Mouse (Mus musculus) thymus, postnatal 25 days (tissue): ENCODE data around the gene C2cd4d.
A peak's percentile ranks its signal among the peaks of the same experiment; 100 is the strongest.

ENCODE experiments used
- DNase-seq: peaks from one replicate; pipeline ENCODE4 v3.0.0; 2022

C2cd4d gene

DNA sequence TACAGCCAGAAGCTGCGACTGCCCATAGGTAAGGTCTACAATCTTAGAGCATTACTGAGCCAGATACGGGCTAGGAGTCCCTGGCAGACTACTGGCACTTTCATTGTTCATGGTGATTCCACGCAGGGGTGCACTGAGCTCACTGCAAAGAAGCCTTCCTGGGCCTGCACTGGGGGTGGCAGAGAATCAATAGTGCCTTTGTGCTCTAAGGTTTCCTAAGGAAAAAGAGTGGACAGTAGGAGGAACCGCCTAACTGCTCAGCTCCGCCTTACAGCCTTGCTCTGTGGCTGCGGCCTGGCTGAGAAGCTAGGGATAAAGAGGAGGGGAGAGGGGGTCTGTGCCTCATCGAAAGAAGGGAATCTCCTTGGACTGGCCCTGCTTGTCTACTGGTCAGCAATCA, at the start of gene C2cd4d:
C2cd4d (plus strand) TSS at position 301 of the 400 bp plus-strand sequence.
- no peak for DNase-seq

DNA sequence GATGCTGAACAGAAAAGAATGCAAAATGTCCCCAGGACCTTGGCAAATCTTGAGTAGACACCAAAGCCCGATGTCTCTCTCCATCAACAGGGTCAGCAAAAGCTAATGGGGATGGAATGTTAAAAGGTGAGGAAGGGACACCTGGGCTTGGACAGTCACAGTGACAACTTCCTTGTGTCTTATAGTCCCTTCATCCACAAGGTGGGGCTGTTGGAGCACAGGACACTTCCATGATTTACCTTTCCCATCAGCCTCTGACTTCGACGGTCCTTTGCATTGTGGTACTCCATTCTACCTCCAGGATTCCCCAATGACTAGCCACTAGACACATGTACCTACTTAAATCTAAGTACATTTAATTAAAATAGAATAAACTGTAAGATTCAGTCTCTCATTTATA, 33.6 kb upstream of the C2cd4d start:
- DNase-seq = peak; percentile 26

DNA sequence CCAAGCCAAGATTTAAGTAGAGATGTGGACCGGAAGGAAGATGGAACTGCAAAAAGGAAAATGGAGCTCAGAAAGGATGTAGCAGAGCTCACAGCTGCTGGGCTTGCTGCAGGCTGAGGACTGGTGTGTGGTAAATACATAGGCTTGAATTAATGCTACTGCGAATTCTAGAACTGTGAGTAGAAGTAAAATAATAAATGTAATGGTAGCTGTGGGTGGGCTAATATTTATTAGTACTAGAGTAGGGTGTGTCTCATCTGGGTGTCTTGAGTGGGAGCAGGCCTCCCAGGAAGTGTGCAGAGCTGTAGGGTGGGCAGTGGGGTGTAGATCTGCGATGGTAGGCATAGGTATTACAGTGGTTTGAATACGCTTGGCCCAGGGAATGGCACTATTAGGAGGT, 27.8 kb upstream of the C2cd4d start:
- DNase-seq = no peak

- no peak for DNase-seq
These were observed 23.7 kb upstream of the C2cd4d start for GRCm38 (mm10) chr3:94338522-94338921.

GRCm38 (mm10) chr3:94341959-94342422, 20.2 kb upstream of the C2cd4d start, which contains the start of gene Them5:
Gene Them5, plus strand, starts transcription at chr3:94342099.
- no peak for DNase-seq

GRCm38 (mm10) chr3:94342552-94342951, 19.7 kb upstream of the C2cd4d start:
- no peak for DNase-seq

DNA sequence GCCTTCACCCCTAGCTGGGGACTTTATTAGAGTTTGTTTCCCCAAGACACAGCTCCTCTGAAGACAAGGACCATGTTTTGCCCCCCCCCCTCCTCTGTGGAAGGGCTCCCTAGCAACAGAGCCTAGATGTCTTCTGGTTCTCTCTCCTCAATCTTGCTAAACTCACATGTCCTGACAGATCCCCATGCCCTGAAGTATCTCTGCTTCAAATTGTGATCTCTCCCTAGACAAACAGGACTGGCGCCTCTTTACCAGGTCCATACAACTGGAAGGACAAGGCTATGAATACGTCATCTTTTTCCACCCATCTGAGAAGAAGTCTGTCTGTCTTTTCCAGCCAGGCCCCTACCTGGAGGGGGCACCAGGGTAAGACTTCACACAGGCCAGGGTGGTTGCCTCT, 18.1 kb upstream of the C2cd4d start:
- no peak for DNase-seq

- no peak for DNase-seq
These were observed 17.3 kb upstream of the C2cd4d start for GRCm38 (mm10) chr3:94344897-94345296.

DNA sequence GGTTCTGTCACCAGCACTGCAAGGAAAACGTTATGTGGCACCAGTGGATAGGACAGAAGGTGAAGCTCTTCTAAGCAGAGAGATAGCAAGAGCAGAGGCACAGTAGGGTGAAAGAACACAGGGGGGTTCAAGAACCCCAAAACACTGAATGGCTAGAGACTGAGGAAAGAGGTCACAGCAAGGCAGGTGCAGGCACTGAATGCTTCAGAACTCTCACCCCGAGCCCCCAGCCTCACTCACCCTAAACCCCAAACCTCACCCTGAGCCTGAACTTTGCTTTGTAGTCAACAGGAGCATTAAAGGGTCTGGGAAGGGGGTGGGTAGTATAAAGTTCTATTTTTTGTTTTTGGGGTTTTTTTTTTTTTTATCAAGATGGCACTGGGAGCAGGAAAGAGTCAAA, 14.1 kb upstream of the C2cd4d start:
- no peak for DNase-seq

DNA sequence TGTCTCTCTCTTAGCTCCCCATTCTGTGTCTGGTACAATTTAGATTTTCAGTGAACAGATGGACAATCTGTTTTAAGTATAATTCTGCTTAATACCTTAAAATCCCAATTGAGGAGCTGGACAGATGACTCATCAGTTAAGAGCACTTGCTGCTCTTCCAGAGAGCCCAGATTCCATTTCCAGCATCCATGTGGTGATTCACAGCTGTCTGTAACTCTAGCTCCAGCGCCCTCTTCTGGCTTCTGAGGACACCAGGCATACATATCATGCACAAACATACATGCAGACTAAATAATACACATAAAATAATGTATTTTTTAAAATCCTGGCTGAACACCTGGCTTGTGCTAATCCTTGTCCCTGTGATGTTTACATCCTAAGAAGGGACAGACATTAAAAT, 1.4 kb upstream of the C2cd4d start:
- DNase-seq = no peak

- DNase-seq = no peak
These were observed 1.3 kb downstream of the C2cd4d start for GRCm38 (mm10) chr3:94363291-94364153.

GRCm38 (mm10) chr3:94364154-94364526, 1.9 kb downstream of the C2cd4d start:
- DNase-seq = no peak

GRCm38 (mm10) chr3:94366761-94367160, 4.5 kb downstream of the C2cd4d start:
- DNase-seq = peak; percentile 85

DNA sequence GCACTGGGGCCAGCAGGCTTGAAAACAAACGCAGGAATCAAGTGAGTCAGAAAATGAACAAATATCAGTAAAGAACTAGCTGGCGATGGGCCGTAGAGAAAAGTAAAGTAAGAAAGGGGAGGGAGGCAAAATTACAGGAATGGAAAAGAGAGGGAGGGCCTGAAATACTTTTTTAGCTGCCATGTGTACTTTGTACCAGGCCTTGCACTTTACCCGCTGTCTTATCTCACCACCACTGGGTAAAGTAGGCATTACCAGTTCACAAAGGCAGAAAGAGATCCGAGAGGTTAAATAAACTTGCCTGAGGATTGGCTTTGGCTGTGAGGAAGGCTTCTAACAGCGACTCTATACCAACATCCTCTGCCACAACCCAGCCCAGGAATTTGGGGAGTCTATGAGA, 5.3 kb downstream of the C2cd4d start:
- DNase-seq = no peak

DNA sequence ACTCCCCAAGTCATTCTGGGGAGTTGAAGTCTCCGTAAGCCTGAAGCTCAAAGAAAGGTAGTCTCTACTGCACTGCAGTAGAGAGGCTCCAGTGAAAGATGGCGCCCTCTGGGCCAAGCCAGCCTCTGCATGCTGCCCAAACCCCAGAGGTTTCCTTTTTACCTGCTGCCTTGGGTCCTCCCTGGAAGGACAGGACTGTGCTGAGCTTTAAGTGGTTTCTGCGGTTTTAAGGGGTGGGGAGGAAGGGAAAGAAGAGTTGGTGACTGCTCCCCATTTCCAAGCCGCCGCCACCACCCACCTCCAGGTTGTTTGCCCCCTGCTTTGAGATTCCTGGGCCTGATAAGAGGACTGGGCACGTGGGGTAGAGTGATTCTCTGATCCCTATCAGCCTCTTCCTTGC, 6.4 kb downstream of the C2cd4d start:
- peak; percentile 41 for DNase-seq

DNA sequence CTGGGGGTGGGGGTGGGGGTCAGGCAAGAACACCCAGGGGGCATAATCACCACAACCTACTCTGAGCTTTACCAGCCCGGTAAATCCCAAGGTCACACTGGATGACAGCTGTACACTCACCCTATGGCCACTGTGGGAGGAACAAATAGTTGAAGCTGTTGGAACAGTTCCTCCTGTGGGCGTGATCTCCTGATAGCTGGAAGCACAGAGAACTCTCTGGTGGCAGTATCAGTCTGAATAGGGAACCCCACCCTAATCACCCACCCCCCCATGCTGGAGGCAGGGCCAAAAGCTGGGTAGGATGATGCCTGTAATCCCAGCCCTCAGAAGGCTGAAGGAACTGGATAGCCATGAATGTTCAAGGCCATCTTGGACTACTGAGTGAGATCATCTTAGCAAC, 7.5 kb downstream of the C2cd4d start:
- DNase-seq = no peak

- DNase-seq = no peak
These were observed 9.4 kb downstream of the C2cd4d start for GRCm38 (mm10) chr3:94371637-94372036.

DNA sequence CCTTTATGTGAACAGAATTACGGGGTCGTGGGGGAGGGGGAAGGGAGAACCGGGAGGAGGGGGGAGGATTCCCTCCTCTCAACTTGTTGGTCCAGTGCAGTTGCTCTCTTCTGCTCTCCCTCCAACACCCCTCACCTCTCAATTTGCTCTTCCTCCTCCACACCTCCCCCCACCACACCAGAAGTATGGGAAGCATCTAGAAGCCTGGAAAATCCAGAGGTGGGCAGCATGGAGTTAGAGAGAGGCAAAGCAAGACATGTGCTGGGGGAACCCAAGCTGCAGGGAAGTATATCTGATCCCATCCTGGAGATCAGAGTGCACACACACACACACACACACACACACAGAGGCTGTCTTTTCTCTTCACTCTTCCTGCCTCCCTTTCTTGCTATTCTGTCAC, 9.8 kb downstream of the C2cd4d start:
- DNase-seq = no peak

DNA sequence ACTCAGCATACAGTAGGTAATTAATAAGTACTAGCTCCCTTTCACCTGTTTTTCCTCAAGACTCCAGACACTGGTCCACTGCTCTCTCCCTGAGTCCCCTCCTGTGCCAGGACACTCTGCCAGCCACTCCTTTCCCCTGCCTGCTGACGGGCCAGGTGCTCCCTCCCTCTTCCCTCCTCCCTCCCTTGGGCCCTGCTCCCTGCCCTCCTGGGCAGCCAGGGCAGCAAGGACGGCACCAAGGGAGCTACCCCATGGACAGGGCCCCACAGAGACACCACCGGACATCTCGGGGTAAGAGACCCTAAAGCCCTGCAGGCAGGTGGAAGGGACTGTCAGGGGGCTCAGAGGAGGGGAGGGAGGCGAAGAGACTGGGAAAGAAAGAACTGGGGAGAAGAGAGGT, 10.4 kb downstream of the C2cd4d start, which contains the start of gene Rorc:
Rorc (plus strand) TSS at position 154 of the 400 bp plus-strand sequence.
- DNase-seq = peak; percentile 15

- DNase-seq = peak; percentile 40
These were observed 10.9 kb downstream of the C2cd4d start for GRCm38 (mm10) chr3:94373090-94373489.

DNA sequence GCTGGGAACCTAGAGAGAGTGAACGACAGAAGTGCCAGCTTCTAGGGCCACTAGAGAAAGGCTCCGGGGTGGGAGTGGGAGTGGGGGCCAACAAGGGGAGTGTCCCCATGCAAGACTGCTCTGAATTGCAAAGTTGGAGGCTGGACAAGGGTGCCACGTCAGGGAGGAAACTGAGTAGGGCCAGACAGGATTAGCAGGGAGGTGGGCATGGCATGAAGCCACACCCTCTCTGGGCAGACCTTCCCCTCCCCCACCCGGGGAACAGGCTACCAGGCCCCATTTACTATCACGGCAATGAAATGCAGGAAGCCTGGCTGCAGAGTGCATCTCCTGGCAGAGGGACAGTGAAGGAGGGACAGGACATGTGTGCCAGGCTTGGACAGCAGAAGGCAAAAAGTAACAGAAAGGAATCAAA, 11.4 kb downstream of the C2cd4d start:
- DNase-seq = peak; percentile 58

- peak; percentile 41 for DNase-seq
These were observed 12.4 kb downstream of the C2cd4d start for GRCm38 (mm10) chr3:94374636-94375035.

DNA sequence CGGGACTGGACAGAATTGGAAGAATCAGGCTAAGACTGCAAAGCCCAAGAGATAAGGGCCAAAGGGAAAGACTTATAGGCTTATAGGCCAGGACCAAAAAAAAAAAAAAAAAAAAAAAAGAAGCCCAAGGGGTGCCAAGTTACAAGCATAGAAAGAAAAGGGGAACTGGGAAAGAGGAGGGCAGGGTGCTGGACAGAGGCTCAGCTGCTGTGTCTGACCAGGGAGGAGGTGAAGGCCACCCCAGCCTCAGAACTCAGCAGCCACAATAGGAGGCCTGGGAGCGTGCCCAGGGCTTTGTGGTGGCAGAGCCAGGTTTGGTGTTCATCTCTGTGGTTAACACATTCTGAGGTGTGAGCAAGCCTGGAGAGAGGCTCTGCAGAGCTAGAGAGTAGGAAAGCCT, 12.9 kb downstream of the C2cd4d start:
- peak; percentile 55 for DNase-seq

- peak; percentile 77 for DNase-seq
These were observed 13.6 kb downstream of the C2cd4d start for GRCm38 (mm10) chr3:94375861-94376260.
